Mouse (Mus musculus) heart, postnatal 0 days (tissue): ENCODE data around the gene Gm4565.
"Not testable (repeated sequence)": the region's sequence is repeated elsewhere in the genome, so short reads cannot be mapped to it uniquely, and the experiment has no call there.

Experiments
- CTCF ChIP-seq: IDR thresholded peaks from 2 replicates; pipeline ENCODE4 v1.5.1; 2016; ENCODE audit warnings: antibody characterized with exemption, control low read depth, low read depth
- EP300 ChIP-seq: IDR thresholded peaks from 2 replicates; pipeline ENCODE4 v1.6.1; 2016; ENCODE audit warnings: antibody characterized with exemption, low read depth

- not testable (repeated sequence) for TF ChIP-seq CTCF, EP300
These were observed at the start of gene Gm4565 for GRCm38 (mm10) chr7:22588027-22588426.
